Mouse (Mus musculus) ES-CJ7 (cell line): ENCODE measurements at regions not wholly inside any gene's neighbourhood (a gene's known extent, or its start where the extent isn't known, plus 50 kb on each side); places are given as distances from the start of the nearest gene placed in this dataset.

ENCODE experiments used
- DNase-seq: peaks from one replicate; pipeline ENCODE4 v3.0.0; 2011; ENCODE audit warnings: low read depth, low spot score

GRCm38 (mm10) chr13:115427091-115428033 is 325.6 kb upstream of the Itga1 start:
- DNase-seq = no peak

- no peak for DNase-seq
Measured at GRCm38 (mm10) chr13:115425610-115426562, 324.1 kb upstream of the Itga1 start.

- no peak for DNase-seq
Measured at GRCm38 (mm10) chr13:115423761-115424160, 322.0 kb upstream of the Itga1 start.

GRCm38 (mm10) chr13:115421483-115421882 is 319.7 kb upstream of the Itga1 start:
- DNase-seq = no peak

GRCm38 (mm10) chr13:115417829-115418228 is 316.1 kb upstream of the Itga1 start:
- DNase-seq = no peak

- DNase-seq = no peak
Measured at GRCm38 (mm10) chr13:115413721-115414531, 312.2 kb upstream of the Itga1 start.

GRCm38 (mm10) chr13:115405916-115406315 is 304.2 kb upstream of the Itga1 start:
- no peak for DNase-seq

GRCm38 (mm10) chr13:115400706-115401215 is 299.0 kb upstream of the Itga1 start:
- DNase-seq = no peak

- no peak for DNase-seq
Measured at GRCm38 (mm10) chr13:115379682-115380081, 277.9 kb upstream of the Itga1 start.

GRCm38 (mm10) chr13:115376180-115376880 is 274.6 kb upstream of the Itga1 start:
- no peak for DNase-seq

- DNase-seq = no peak
Measured at GRCm38 (mm10) chr13:115361457-115361856, 259.7 kb upstream of the Itga1 start.

GRCm38 (mm10) chr13:115347022-115347398 is 245.2 kb upstream of the Itga1 start:
- no peak for DNase-seq

GRCm38 (mm10) chr13:115346115-115347021 is 244.6 kb upstream of the Itga1 start:
- DNase-seq = no peak

GRCm38 (mm10) chr13:115329000-115329960 is 227.5 kb upstream of the Itga1 start:
- DNase-seq = no peak

GRCm38 (mm10) chr13:115326294-115326693 is 224.5 kb upstream of the Itga1 start:
- DNase-seq = no peak

- no peak for DNase-seq
Measured at GRCm38 (mm10) chr13:115316681-115317080, 214.9 kb upstream of the Itga1 start.

- DNase-seq = no peak
Measured at GRCm38 (mm10) chr13:115308586-115308985, 206.8 kb upstream of the Itga1 start.

- peak; percentile 23 for DNase-seq
Measured at GRCm38 (mm10) chr13:115287371-115287770, 185.6 kb upstream of the Itga1 start.
